Mouse (Mus musculus) limb, embryonic 11.5 days (tissue): ENCODE data around the gene Gm45062. TPM values are rescaled to one million over a fixed set of nuclear protein-coding genes. Genes with fewer than 3 reads are reported as not detected.
"Not testable (repeated sequence)": the region's sequence is repeated elsewhere in the genome, so short reads cannot be mapped to it uniquely, and the experiment has no call there.

Source experiments
- ATAC-seq: fragments of 200-750 bp; cut with Nextera tagmentation; 2 replicates; pipeline ENCODE4 v1.8.0; 2017; ENCODE audit warnings: low read depth; ENCODE audit not compliant: insufficient number of reproducible peaks, low FRiP score, low TSS enrichment
- DNase-seq: peaks from one replicate; pipeline ENCODE4 v3.0.0-alpha.2; 2015; ENCODE audit warnings: low spot score
- H3K27ac ChIP-seq: fragments of 300-500 bp; sonication (generic); replicated peaks from 2 replicates; pipeline ENCODE4 v1.5.1; 2014; ENCODE audit warnings: low read depth, mild to moderate bottlenecking, low read length
- H3K27me3 ChIP-seq: fragments of 300-500 bp; sonication (generic); 2 replicates; pipeline ENCODE4 v1.6.1; 2014; ENCODE audit warnings: mild to moderate bottlenecking, low read length, mixed read lengths; ENCODE audit not compliant: control insufficient read depth, insufficient read depth
- H3K36me3 ChIP-seq: fragments of 300-500 bp; sonication (generic); 2 replicates; pipeline ENCODE4 v1.6.1; 2014; ENCODE audit warnings: mild to moderate bottlenecking, low read length, moderate library complexity, mixed read lengths; ENCODE audit not compliant: control insufficient read depth, insufficient read depth
- H3K4me1 ChIP-seq: fragments of 300-500 bp; sonication (generic); 2 replicates; pipeline ENCODE4 v1.6.1; 2014; ENCODE audit warnings: low read length, mixed read lengths; ENCODE audit not compliant: control insufficient read depth, insufficient read depth
- H3K4me2 ChIP-seq: fragments of 300-500 bp; sonication (generic); 2 replicates; pipeline ENCODE4 v1.6.1; 2014; ENCODE audit warnings: low read depth, mild to moderate bottlenecking, moderate library complexity; ENCODE audit not compliant: severe bottlenecking
- H3K4me3 ChIP-seq: fragments of 300-500 bp; sonication (generic); 2 replicates; pipeline ENCODE4 v1.5.1; 2014; ENCODE audit warnings: low read depth, low read length
- H3K9ac ChIP-seq: fragments of 300-500 bp; sonication (generic); 2 replicates; pipeline ENCODE4 v1.6.1; 2014; ENCODE audit warnings: mild to moderate bottlenecking, low read length
- H3K9me3 ChIP-seq: fragments of 300-500 bp; sonication (generic); 2 replicates; pipeline ENCODE4 v1.6.1; 2016; ENCODE audit warnings: low read length; ENCODE audit not compliant: control insufficient read depth
- WGBS: fragments of 180-500 bp; shearing (Covaris S2); extraction: QIAGEN DNeasy Blood & Tissue Kit; methylation state at CpG from one replicate; pipeline ENCODE4 v1.1.7; 2014; 5-methylcytosine and 5-hydroxymethylcytosine counted together
- polyA plus RNA-seq: library from polyadenylated mRNA; unstranded; fragments of >200 nt; fragmentation: Nextera tagmentation; extraction: Ambion mirVana; gene quantifications from 2 replicates; pipeline ENCODE4 v1.2.1, GENCODE M21; 2014

The Gm45062 gene
- polyA plus RNA-seq, 1 experiment from 2014 or later: 16.1 TPM

- H3K4me1 ChIP-seq: no peaks in the 10 kb centered on the region
- H3K9me3 ChIP-seq: no peaks in the 10 kb centered on the region
- no peak overlapping the region for H3K27ac ChIP-seq
- no peaks in the 10 kb centered on the region for H3K27me3 ChIP-seq
- no peak for ATAC-seq
- H3K36me3 ChIP-seq: no peaks in the 10 kb centered on the region
- H3K4me3 ChIP-seq: no peak overlapping the region
- no peak overlapping the region for H3K4me2 ChIP-seq
- 88% methylated on average over 4 of the region's 4 CpGs for WGBS
- no peak for DNase-seq
- no peak overlapping the region for H3K9ac ChIP-seq
Measured at GRCm38 (mm10) chr6:8294048-8294784, 35.0 kb downstream of the Gm45062 start.

GRCm38 (mm10) chr6:8299066-8299863 is 40.0 kb downstream of the Gm45062 start:
- no peaks in the 10 kb centered on the region for H3K4me1 ChIP-seq
- H3K27ac ChIP-seq: no peak overlapping the region
- no peak overlapping the region for H3K9ac ChIP-seq
- 94% methylated on average over 6 of the region's 6 CpGs for WGBS
- DNase-seq (no peak), ATAC-seq (no peak)
- no peaks in the 10 kb centered on the region for H3K36me3 ChIP-seq
- H3K4me3 ChIP-seq: no peak overlapping the region
- no peak overlapping the region for H3K4me2 ChIP-seq
- no peaks in the 10 kb centered on the region for H3K9me3 ChIP-seq
- no peaks in the 10 kb centered on the region for H3K27me3 ChIP-seq

GRCm38 (mm10) chr6:8307878-8308775 is 48.9 kb downstream of the Gm45062 start:
- DNase-seq (no peak), ATAC-seq (no peak)
- Histone ChIP-seq H3K4me2 (no peak overlapping the region), H3K36me3 (no peaks in the 10 kb centered on the region), H3K4me1 (no peaks in the 10 kb centered on the region), H3K27me3 (no peaks in the 10 kb centered on the region), H3K27ac (no peak overlapping the region), H3K9ac (no peak overlapping the region), H3K9me3 (no peaks in the 10 kb centered on the region), H3K4me3 (no peak overlapping the region)
- WGBS: 81% methylated on average over 6 of the region's 6 CpGs

DNA sequence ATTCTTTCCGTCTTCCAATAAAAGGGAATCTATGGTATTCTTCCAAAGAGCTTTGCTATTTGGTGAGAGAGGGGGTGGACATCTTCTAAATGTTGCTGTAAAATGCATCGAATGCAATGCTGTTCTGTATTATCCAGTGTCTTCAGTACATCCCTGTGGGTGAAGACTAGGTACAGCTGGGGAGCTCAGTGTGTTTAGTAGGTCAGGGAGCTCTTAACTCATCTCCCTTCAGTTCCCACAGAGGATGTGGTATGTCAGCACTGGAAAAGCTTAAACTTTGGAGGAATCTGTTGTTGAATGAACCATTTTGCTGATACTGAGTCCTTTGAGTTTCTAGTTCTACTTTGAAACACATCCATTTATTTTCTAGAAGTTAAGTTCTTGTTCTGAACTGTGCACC is 53.3 kb downstream of the Gm45062 start:
- Histone ChIP-seq H3K4me3 (no peak overlapping the region), H3K9ac (no peak overlapping the region), H3K36me3 (no peaks in the 10 kb centered on the region), H3K9me3 (no peaks in the 10 kb centered on the region), H3K27me3 (no peaks in the 10 kb centered on the region), H3K4me1 (no peaks in the 10 kb centered on the region), H3K4me2 (no peak overlapping the region), H3K27ac (no peak overlapping the region)
- ATAC-seq (no peak), DNase-seq (no peak)
- WGBS: 93% methylated on average over 2 of the region's 2 CpGs

DNA sequence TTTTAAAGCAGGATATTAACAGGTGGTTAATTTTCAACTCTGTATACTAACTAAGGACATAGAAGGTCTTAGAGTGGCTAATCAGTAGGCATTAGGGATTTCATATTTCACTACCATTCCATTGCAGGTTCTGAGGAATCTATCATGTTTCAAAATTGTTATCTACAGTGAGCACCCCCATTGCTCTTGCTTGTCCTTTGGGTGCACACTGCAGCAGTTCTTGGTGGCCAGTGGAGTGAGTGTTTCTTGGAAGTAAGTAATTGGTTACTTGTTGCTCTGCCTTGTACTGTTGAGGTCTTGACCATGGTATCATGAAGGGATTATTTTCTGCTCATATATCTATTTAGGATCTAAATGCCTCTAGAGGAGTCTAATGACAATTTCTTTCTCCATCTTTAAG is 57.0 kb downstream of the Gm45062 start:
- H3K36me3 ChIP-seq: no peaks in the 10 kb centered on the region
- no peak overlapping the region for H3K4me2 ChIP-seq
- no peak overlapping the region for H3K9ac ChIP-seq
- no peak overlapping the region for H3K4me3 ChIP-seq
- no peak for ATAC-seq
- DNase-seq: no peak
- no peaks in the 10 kb centered on the region for H3K4me1 ChIP-seq
- no peaks in the 10 kb centered on the region for H3K9me3 ChIP-seq
- no peak overlapping the region for H3K27ac ChIP-seq
- H3K27me3 ChIP-seq: no peaks in the 10 kb centered on the region

- no peak overlapping the region for H3K4me2 ChIP-seq
- H3K4me1 ChIP-seq: no peaks in the 10 kb centered on the region
- ATAC-seq (no peak), DNase-seq (no peak)
- H3K9ac ChIP-seq: no peak overlapping the region
- H3K27ac ChIP-seq: no peak overlapping the region
- H3K36me3 ChIP-seq: no peaks in the 10 kb centered on the region
- H3K4me3 ChIP-seq: no peak overlapping the region
- WGBS: 90% methylated on average over 2 of the region's 2 CpGs
- no peaks in the 10 kb centered on the region for H3K27me3 ChIP-seq
- H3K9me3 ChIP-seq: no peaks in the 10 kb centered on the region
Measured at GRCm38 (mm10) chr6:8319591-8319990, 60.3 kb downstream of the Gm45062 start.

DNA sequence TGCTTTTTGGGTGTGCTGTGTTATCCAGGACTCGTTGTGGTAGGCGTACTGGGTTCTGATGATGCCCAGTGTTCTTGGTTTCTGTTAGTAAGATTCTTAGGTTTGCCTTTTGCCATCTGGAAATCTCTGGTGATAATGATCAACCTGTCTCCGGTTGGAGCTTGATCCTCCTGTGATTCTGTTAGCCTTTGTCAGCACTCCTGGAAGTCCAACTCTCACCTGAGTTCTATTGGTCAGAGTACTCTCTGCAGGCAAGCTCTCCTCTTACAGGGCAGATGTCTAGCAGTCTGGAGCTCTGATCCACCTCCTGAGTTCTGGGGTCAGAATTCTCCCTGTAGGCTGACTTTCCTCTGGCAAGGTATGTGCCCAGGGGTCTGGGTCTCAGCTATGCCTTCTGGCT is 72.2 kb downstream of the Gm45062 start:
- H3K36me3 ChIP-seq, H3K9me3 ChIP-seq, H3K4me3 ChIP-seq, H3K27ac ChIP-seq, H3K4me2 ChIP-seq, ATAC-seq, DNase-seq, H3K9ac ChIP-seq, H3K27me3 ChIP-seq, H3K4me1 ChIP-seq: not testable (repeated sequence)
- WGBS: 94% methylated on average over 3 of the region's 3 CpGs

DNA sequence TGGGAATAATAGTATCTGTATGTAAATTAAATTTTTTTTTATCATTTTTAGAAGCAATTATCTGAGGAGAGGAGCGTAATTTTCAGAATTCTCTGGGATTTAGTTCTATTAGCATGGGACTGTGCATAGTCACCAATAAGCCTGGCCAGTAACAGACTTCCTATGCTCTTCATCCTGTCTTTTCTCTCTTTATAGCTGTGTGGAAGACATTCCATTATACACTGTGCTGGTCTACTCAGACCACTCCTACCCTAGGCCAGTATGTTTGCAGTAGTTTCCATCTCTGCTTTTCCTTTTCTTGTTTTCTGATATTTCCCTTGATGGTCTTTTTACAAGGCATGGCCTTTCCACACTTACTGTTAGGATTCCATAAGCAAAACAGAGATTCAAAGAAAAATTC is 74.1 kb downstream of the Gm45062 start:
- 88% methylated on average over 1 of the region's 1 CpGs for WGBS
- no peaks in the 10 kb centered on the region for H3K4me1 ChIP-seq
- no peaks in the 10 kb centered on the region for H3K9me3 ChIP-seq
- H3K27ac ChIP-seq: no peak overlapping the region
- H3K9ac ChIP-seq: no peak overlapping the region
- DNase-seq (no peak), ATAC-seq (no peak)
- H3K4me3 ChIP-seq: no peak overlapping the region
- H3K36me3 ChIP-seq: no peaks in the 10 kb centered on the region
- no peak overlapping the region for H3K4me2 ChIP-seq
- H3K27me3 ChIP-seq: no peaks in the 10 kb centered on the region
